In the genomic region with DNA sequence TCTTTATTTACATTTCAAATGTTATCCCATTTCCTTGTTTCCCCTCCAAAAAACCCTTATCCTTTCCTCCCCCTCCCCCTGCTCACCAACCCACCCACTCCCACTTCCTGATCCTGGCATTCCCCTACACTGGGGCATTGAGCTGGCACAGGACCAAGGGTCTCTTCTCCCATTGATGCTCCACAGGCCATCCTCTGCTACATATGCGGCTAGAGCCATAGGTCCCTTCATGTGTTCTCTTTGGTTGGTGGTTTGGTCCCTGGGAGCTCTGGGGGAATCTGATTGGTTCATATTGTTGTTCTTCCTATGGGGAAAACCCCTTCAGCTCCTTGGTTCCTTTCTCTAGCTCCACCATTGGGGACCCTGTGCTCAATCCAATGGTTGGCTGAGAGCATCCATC, we compare ENCODE assay signal across 16 mouse cellular contexts.
"Had no signal": no experiment of that assay in that cellular context is flagged by ENCODE, and none has a peak within 500 bp of the region (broad histone marks: within the 10 kb centered on the region; RNA-seq: fewer than 3 reads in every experiment).

No protein-coding gene starts in this region.

- H3K27me3 ChIP-seq: neural tube, embryonic 13.5 days; neural tube, embryonic 15.5 days; stomach, embryonic 15.5 days had no signal

- H3K4me1 ChIP-seq: neural tube, embryonic 13.5 days; neural tube, embryonic 15.5 days; stomach, embryonic 15.5 days had no signal

- H3K36me3 ChIP-seq: neural tube, embryonic 13.5 days; neural tube, embryonic 15.5 days; stomach, embryonic 15.5 days had no signal

- H3K4me3 ChIP-seq: neural tube, embryonic 13.5 days; neural tube, embryonic 15.5 days; stomach, embryonic 15.5 days had no signal

- H3K27ac ChIP-seq: neural tube, embryonic 13.5 days; neural tube, embryonic 15.5 days; stomach, embryonic 15.5 days; stomach, postnatal 0 days had no signal

- H3K9ac ChIP-seq: neural tube, embryonic 13.5 days; neural tube, embryonic 15.5 days; stomach, embryonic 15.5 days had no signal

- H3K4me2 ChIP-seq: neural tube, embryonic 13.5 days; neural tube, embryonic 15.5 days; stomach, embryonic 15.5 days had no signal

- DNase-seq: retina, postnatal 1 day; right cerebral cortex, adult 18-20 months; right cerebral cortex, postnatal 14 days; right cerebral cortex, postnatal 25 days; right cerebral cortex, postnatal 4 days; spleen, adult 18-20 months; thymus, adult 18-20 months; thymus, adult 2 months; thymus, postnatal 14 days; thymus, postnatal 25 days; thymus, postnatal 36 days; thymus, postnatal 4 days had no signal

- H3K9me3 ChIP-seq: neural tube, embryonic 13.5 days; neural tube, embryonic 15.5 days; stomach, embryonic 15.5 days had no signal
